Mouse (Mus musculus): Measurements from ENCODE around the gene En2. TPM values are rescaled to one million over a fixed set of nuclear protein-coding genes. Genes with fewer than 3 reads are reported as not detected.

The En2 gene
- not detected in 2 replicates for polyA plus RNA-seq (2014; fragmentation: Nextera tagmentation; extraction: Ambion mirVana)

- no peak within 1 kb of the TSS for H3K9ac ChIP-seq (ENCODE audit: low read depth, low read length)
- H3K4me1 ChIP-seq (replicated peaks; ENCODE audit: control insufficient read depth, insufficient read depth, low read length), result peaks cover 4% of the 10 kb centered on the region
- H3K27me3 ChIP-seq (replicated peaks; ENCODE audit: control insufficient read depth, insufficient read depth, low read length), result peaks cover 97% of the 10 kb centered on the region
- DNase-seq (ENCODE audit: low spot score) (peak; percentile 64), ATAC-seq (replicated peaks; ENCODE audit: low FRiP score) (peak; percentile 50)
- peak within 1 kb of the TSS; percentile 70 for H3K4me2 ChIP-seq
- peak within 1 kb of the TSS; percentile 51 for H3K4me3 ChIP-seq (ENCODE audit: low read depth, low read length)
- no peaks in the 10 kb centered on the region for H3K36me3 ChIP-seq (ENCODE audit: control insufficient read depth, insufficient read depth, low read length)
- no peaks in the 10 kb centered on the region for H3K9me3 ChIP-seq (ENCODE audit: control insufficient read depth, low read length)
- 1% methylated on average over 91 of the region's 113 CpGs for WGBS
- H3K27ac ChIP-seq (ENCODE audit: low read depth, low read length), result no peak within 1 kb of the TSS
Measured at GRCm38 (mm10) chr5:28165358-28166255, at the start of gene En2. Gene En2, plus strand, starts transcription at chr5:28165694.

- Histone ChIP-seq H3K27me3 (replicated peaks; ENCODE audit: control insufficient read depth, insufficient read depth, low read length) (peaks cover 60% of the 10 kb centered on the region), H3K27ac (ENCODE audit: low read depth, low read length) (no peak overlapping the region), H3K9ac (ENCODE audit: low read depth, low read length) (no peak overlapping the region), H3K4me1 (replicated peaks; ENCODE audit: control insufficient read depth, insufficient read depth, low read length) (no peaks in the 10 kb centered on the region), H3K9me3 (ENCODE audit: control insufficient read depth, low read length) (no peaks in the 10 kb centered on the region), H3K4me3 (ENCODE audit: low read depth, low read length) (no peak overlapping the region), H3K36me3 (ENCODE audit: control insufficient read depth, insufficient read depth, low read length) (no peaks in the 10 kb centered on the region), H3K4me2 (no peak overlapping the region)
- no peak for ATAC-seq (replicated peaks; ENCODE audit: low FRiP score)
- 7% methylated on average over 13 of the region's 13 CpGs for WGBS
- DNase-seq (ENCODE audit: low spot score), result no peak
Measured at GRCm38 (mm10) chr5:28117251-28117880, 48.1 kb upstream of the En2 start.

GRCm38 (mm10) chr5:28117882-28118530, 47.5 kb upstream of the En2 start:
- H3K36me3 ChIP-seq (ENCODE audit: control insufficient read depth, insufficient read depth, low read length), result no peaks in the 10 kb centered on the region
- H3K4me3 ChIP-seq (ENCODE audit: low read depth, low read length), result peak overlapping the region; percentile 39
- H3K9ac ChIP-seq (ENCODE audit: low read depth, low read length), result no peak overlapping the region
- H3K27me3 ChIP-seq (replicated peaks; ENCODE audit: control insufficient read depth, insufficient read depth, low read length), result peaks cover 66% of the 10 kb centered on the region
- H3K9me3 ChIP-seq (ENCODE audit: control insufficient read depth, low read length), result no peaks in the 10 kb centered on the region
- H3K4me1 ChIP-seq (replicated peaks; ENCODE audit: control insufficient read depth, insufficient read depth, low read length), result no peaks in the 10 kb centered on the region
- H3K4me2 ChIP-seq, result peak overlapping the region; percentile 61
- WGBS, result 1% methylated on average over 30 of the region's 30 CpGs
- ATAC-seq (replicated peaks; ENCODE audit: low FRiP score), result no peak
- H3K27ac ChIP-seq (ENCODE audit: low read depth, low read length), result no peak overlapping the region
- peak; percentile 51 for DNase-seq (ENCODE audit: low spot score)

- no peak for DNase-seq (ENCODE audit: low spot score)
- Histone ChIP-seq H3K9me3 (ENCODE audit: control insufficient read depth, low read length) (no peaks in the 10 kb centered on the region), H3K27me3 (replicated peaks; ENCODE audit: control insufficient read depth, insufficient read depth, low read length) (peaks cover 71% of the 10 kb centered on the region), H3K4me2 (peak overlapping the region; percentile 61), H3K4me3 (ENCODE audit: low read depth, low read length) (peak overlapping the region; percentile 39), H3K9ac (ENCODE audit: low read depth, low read length) (no peak overlapping the region), H3K36me3 (ENCODE audit: control insufficient read depth, insufficient read depth, low read length) (no peaks in the 10 kb centered on the region), H3K27ac (ENCODE audit: low read depth, low read length) (no peak overlapping the region), H3K4me1 (replicated peaks; ENCODE audit: control insufficient read depth, insufficient read depth, low read length) (no peaks in the 10 kb centered on the region)
- 1% methylated on average over 19 of the region's 19 CpGs for WGBS
- no peak for ATAC-seq (replicated peaks; ENCODE audit: low FRiP score)
Measured at GRCm38 (mm10) chr5:28118531-28118925, 47.0 kb upstream of the En2 start.

- 31% methylated on average over 3 of the region's 3 CpGs for WGBS
- no peak overlapping the region for H3K4me2 ChIP-seq
- ATAC-seq (replicated peaks; ENCODE audit: low FRiP score) (no peak), DNase-seq (ENCODE audit: low spot score) (no peak)
- no peaks in the 10 kb centered on the region for H3K4me1 ChIP-seq (replicated peaks; ENCODE audit: control insufficient read depth, insufficient read depth, low read length)
- no peak overlapping the region for H3K27ac ChIP-seq (ENCODE audit: low read depth, low read length)
- H3K4me3 ChIP-seq (ENCODE audit: low read depth, low read length), result no peak overlapping the region
- peaks cover 79% of the 10 kb centered on the region for H3K27me3 ChIP-seq (replicated peaks; ENCODE audit: control insufficient read depth, insufficient read depth, low read length)
- H3K36me3 ChIP-seq (ENCODE audit: control insufficient read depth, insufficient read depth, low read length), result no peaks in the 10 kb centered on the region
- H3K9me3 ChIP-seq (ENCODE audit: control insufficient read depth, low read length), result no peaks in the 10 kb centered on the region
- H3K9ac ChIP-seq (ENCODE audit: low read depth, low read length), result no peak overlapping the region
Measured at GRCm38 (mm10) chr5:28119576-28119975, 45.9 kb upstream of the En2 start.

GRCm38 (mm10) chr5:28122491-28123454, 42.7 kb upstream of the En2 start:
- Histone ChIP-seq H3K4me1 (replicated peaks; ENCODE audit: control insufficient read depth, insufficient read depth, low read length) (no peaks in the 10 kb centered on the region), H3K9me3 (ENCODE audit: control insufficient read depth, low read length) (no peaks in the 10 kb centered on the region), H3K27me3 (replicated peaks; ENCODE audit: control insufficient read depth, insufficient read depth, low read length) (peaks cover 92% of the 10 kb centered on the region), H3K9ac (ENCODE audit: low read depth, low read length) (no peak overlapping the region), H3K4me2 (no peak overlapping the region), H3K36me3 (ENCODE audit: control insufficient read depth, insufficient read depth, low read length) (no peaks in the 10 kb centered on the region), H3K27ac (ENCODE audit: low read depth, low read length) (no peak overlapping the region), H3K4me3 (ENCODE audit: low read depth, low read length) (no peak overlapping the region)
- 3% methylated on average over 27 of the region's 27 CpGs for WGBS
- DNase-seq (ENCODE audit: low spot score) (peak; percentile 54), ATAC-seq (replicated peaks; ENCODE audit: low FRiP score) (peak; percentile 29; the same call in 1 of the 2 replicates)

- ATAC-seq (replicated peaks; ENCODE audit: low FRiP score) (no peak), DNase-seq (ENCODE audit: low spot score) (no peak)
- no peak overlapping the region for H3K9ac ChIP-seq (ENCODE audit: low read depth, low read length)
- H3K4me2 ChIP-seq, result no peak overlapping the region
- H3K27ac ChIP-seq (ENCODE audit: low read depth, low read length), result no peak overlapping the region
- WGBS, result 7% methylated on average over 11 of the region's 11 CpGs
- peaks cover 91% of the 10 kb centered on the region for H3K27me3 ChIP-seq (replicated peaks; ENCODE audit: control insufficient read depth, insufficient read depth, low read length)
- no peaks in the 10 kb centered on the region for H3K4me1 ChIP-seq (replicated peaks; ENCODE audit: control insufficient read depth, insufficient read depth, low read length)
- H3K4me3 ChIP-seq (ENCODE audit: low read depth, low read length), result no peak overlapping the region
- no peaks in the 10 kb centered on the region for H3K36me3 ChIP-seq (ENCODE audit: control insufficient read depth, insufficient read depth, low read length)
- no peaks in the 10 kb centered on the region for H3K9me3 ChIP-seq (ENCODE audit: control insufficient read depth, low read length)
Measured at GRCm38 (mm10) chr5:28123455-28123825, 42.1 kb upstream of the En2 start.

Measured in liver, embryonic 11.5 days (tissue).